Mouse (Mus musculus) hindbrain, embryonic 11.5 days (tissue): ENCODE data around the gene Defb36. TPM values are rescaled to one million over a fixed set of nuclear protein-coding genes. Genes with fewer than 3 reads are reported as not detected.

Experiments used
- ATAC-seq: fragments of 200-750 bp; cut with Nextera tagmentation; 2 replicates; pipeline ENCODE4 v1.8.0; 2017; ENCODE audit warnings: mild to moderate bottlenecking, moderate TSS enrichment, moderate library complexity; ENCODE audit not compliant: low FRiP score
- DNase-seq: peaks from one replicate; pipeline ENCODE4 v3.0.0-alpha.2; 2015; ENCODE audit warnings: low spot score
- H3K27ac ChIP-seq: fragments of 300-500 bp; sonication (generic); 2 replicates; pipeline ENCODE4 v1.5.1; 2014; ENCODE audit warnings: mild to moderate bottlenecking, low read depth, low read length
- H3K27me3 ChIP-seq: fragments of 300-500 bp; sonication (generic); 2 replicates; pipeline ENCODE4 v1.6.1; 2014; ENCODE audit warnings: mild to moderate bottlenecking, low read length, moderate library complexity, mixed read lengths; ENCODE audit not compliant: control insufficient read depth, insufficient read depth
- H3K36me3 ChIP-seq: fragments of 300-500 bp; sonication (generic); 2 replicates; pipeline ENCODE4 v1.6.1; 2014; ENCODE audit warnings: mild to moderate bottlenecking, low read length, moderate library complexity, mixed read lengths; ENCODE audit not compliant: control insufficient read depth, insufficient read depth
- H3K4me1 ChIP-seq: fragments of 300-500 bp; sonication (generic); replicated peaks from 2 replicates; pipeline ENCODE4 v1.6.1; 2014; ENCODE audit warnings: low read length, mixed read lengths; ENCODE audit not compliant: control insufficient read depth, insufficient read depth
- H3K4me2 ChIP-seq: fragments of 300-500 bp; sonication (generic); replicated peaks from 2 replicates; pipeline ENCODE4 v1.6.1; 2014; ENCODE audit warnings: mild to moderate bottlenecking, low read depth, low read length
- H3K4me3 ChIP-seq: fragments of 300-500 bp; sonication (generic); 2 replicates; pipeline ENCODE4 v1.5.1; 2014; ENCODE audit warnings: low read depth, low read length
- H3K9ac ChIP-seq: fragments of 300-500 bp; sonication (generic); 2 replicates; pipeline ENCODE4 v1.6.1; 2014; ENCODE audit warnings: low read depth, low read length
- H3K9me3 ChIP-seq: fragments of 300-500 bp; sonication (generic); 2 replicates; pipeline ENCODE4 v1.6.1; 2016; ENCODE audit warnings: low read length; ENCODE audit not compliant: control insufficient read depth
- WGBS: fragments of 180-500 bp; shearing (Covaris S2); extraction: QIAGEN DNeasy Blood & Tissue Kit; methylation state at CpG from one replicate; pipeline ENCODE4 v1.1.7; 2014; 5-methylcytosine and 5-hydroxymethylcytosine counted together
- polyA plus RNA-seq: library from polyadenylated mRNA; unstranded; fragments of >200 nt; fragmentation: Nextera tagmentation; extraction: Ambion mirVana; gene quantifications from 2 replicates; pipeline ENCODE4 v1.2.1, GENCODE M21; 2014

Gene Defb36
- polyA plus RNA-seq, 1 experiment from 2014 or later, result not detected

GRCm38 (mm10) chr2:152626774-152627591 is 22.9 kb downstream of the Defb36 start, which contains the start of gene Rem1:
Gene Rem1, plus strand, starts transcription at chr2:152626951.
- WGBS, result under 1% methylated on average over 57 of the region's 59 CpGs
- Histone ChIP-seq H3K4me2 (peak within 1 kb of the TSS; percentile 55), H3K9ac (no peak within 1 kb of the TSS; the same call in 1 of the 2 replicates), H3K27ac (no peak within 1 kb of the TSS), H3K36me3 (no peaks in the 10 kb centered on the region), H3K9me3 (no peaks in the 10 kb centered on the region), H3K4me1 (peaks cover 7% of the 10 kb centered on the region; the same call in 1 of the 2 replicates), H3K27me3 (peaks cover 32% of the 10 kb centered on the region), H3K4me3 (peak within 1 kb of the TSS; percentile 27)
- DNase-seq (peak; percentile 54), ATAC-seq (no peak)

GRCm38 (mm10) chr2:152628066-152628465 is 23.9 kb downstream of the Defb36 start:
- Histone ChIP-seq H3K9me3 (no peaks in the 10 kb centered on the region), H3K9ac (no peak overlapping the region), H3K36me3 (no peaks in the 10 kb centered on the region), H3K4me2 (no peak overlapping the region), H3K27me3 (peaks cover 32% of the 10 kb centered on the region), H3K27ac (no peak overlapping the region), H3K4me3 (no peak overlapping the region), H3K4me1 (peaks cover 7% of the 10 kb centered on the region; the same call in 1 of the 2 replicates)
- no peak for ATAC-seq
- 37% methylated on average over 17 of the region's 17 CpGs for WGBS
- DNase-seq, result no peak

GRCm38 (mm10) chr2:152629239-152629638 is 25.1 kb downstream of the Defb36 start:
- no peaks in the 10 kb centered on the region for H3K36me3 ChIP-seq
- H3K9me3 ChIP-seq, result no peaks in the 10 kb centered on the region
- H3K27ac ChIP-seq, result no peak overlapping the region
- H3K27me3 ChIP-seq, result peaks cover 32% of the 10 kb centered on the region
- no peak overlapping the region for H3K4me3 ChIP-seq
- 88% methylated on average over 3 of the region's 3 CpGs for WGBS
- no peak overlapping the region for H3K9ac ChIP-seq
- ATAC-seq (no peak), DNase-seq (no peak)
- no peak overlapping the region for H3K4me2 ChIP-seq
- H3K4me1 ChIP-seq, result peaks cover 7% of the 10 kb centered on the region; the same call in 1 of the 2 replicates

GRCm38 (mm10) chr2:152629904-152630303 is 25.8 kb downstream of the Defb36 start:
- H3K27me3 ChIP-seq, result peaks cover 32% of the 10 kb centered on the region
- H3K9ac ChIP-seq, result no peak overlapping the region
- H3K4me2 ChIP-seq, result no peak overlapping the region
- ATAC-seq, result no peak
- 85% methylated on average over 6 of the region's 6 CpGs for WGBS
- peaks cover 7% of the 10 kb centered on the region; the same call in 1 of the 2 replicates for H3K4me1 ChIP-seq
- DNase-seq, result no peak
- no peaks in the 10 kb centered on the region for H3K36me3 ChIP-seq
- H3K27ac ChIP-seq, result no peak overlapping the region
- no peaks in the 10 kb centered on the region for H3K9me3 ChIP-seq
- H3K4me3 ChIP-seq, result no peak overlapping the region

- ATAC-seq (no peak), DNase-seq (no peak)
- no peaks in the 10 kb centered on the region for H3K36me3 ChIP-seq
- H3K4me3 ChIP-seq, result no peak overlapping the region
- H3K27me3 ChIP-seq, result peaks cover 9% of the 10 kb centered on the region
- H3K4me1 ChIP-seq, result no peaks in the 10 kb centered on the region
- WGBS, result 39% methylated on average over 17 of the region's 17 CpGs
- H3K4me2 ChIP-seq, result no peak overlapping the region
- H3K9ac ChIP-seq, result no peak overlapping the region
- no peaks in the 10 kb centered on the region for H3K9me3 ChIP-seq
- no peak overlapping the region for H3K27ac ChIP-seq
Measured at GRCm38 (mm10) chr2:152633334-152633733, 29.2 kb downstream of the Defb36 start.

- H3K27me3 ChIP-seq, result 0 out of 2 replicates have a peak, but pooled peaks cover 2% of the 10 kb centered on the region
- no peaks in the 10 kb centered on the region for H3K9me3 ChIP-seq
- DNase-seq (no peak), ATAC-seq (no peak)
- no peaks in the 10 kb centered on the region for H3K36me3 ChIP-seq
- no peak overlapping the region for H3K27ac ChIP-seq
- no peak overlapping the region for H3K4me2 ChIP-seq
- no peaks in the 10 kb centered on the region for H3K4me1 ChIP-seq
- WGBS, result 76% methylated on average over 29 of the region's 29 CpGs
- H3K9ac ChIP-seq, result no peak overlapping the region
- no peak overlapping the region for H3K4me3 ChIP-seq
Measured at GRCm38 (mm10) chr2:152634311-152634710, 30.2 kb downstream of the Defb36 start.

- peaks cover 2% of the 10 kb centered on the region; the same call in 1 of the 2 replicates for H3K4me1 ChIP-seq
- DNase-seq (no peak), ATAC-seq (no peak)
- no peaks in the 10 kb centered on the region for H3K36me3 ChIP-seq
- H3K4me2 ChIP-seq, result no peak overlapping the region
- no peak overlapping the region for H3K27ac ChIP-seq
- WGBS, result 73% methylated on average over 23 of the region's 23 CpGs
- H3K9ac ChIP-seq, result no peak overlapping the region
- no peaks in the 10 kb centered on the region for H3K9me3 ChIP-seq
- H3K4me3 ChIP-seq, result no peak overlapping the region
- no peaks in the 10 kb centered on the region for H3K27me3 ChIP-seq
Measured at GRCm38 (mm10) chr2:152636246-152637005, 32.3 kb downstream of the Defb36 start.

GRCm38 (mm10) chr2:152637006-152637322 is 32.8 kb downstream of the Defb36 start:
- H3K36me3 ChIP-seq, result no peaks in the 10 kb centered on the region
- peaks cover 2% of the 10 kb centered on the region; the same call in 1 of the 2 replicates for H3K4me1 ChIP-seq
- no peak overlapping the region for H3K27ac ChIP-seq
- no peak for ATAC-seq
- no peak overlapping the region for H3K4me3 ChIP-seq
- no peak overlapping the region for H3K9ac ChIP-seq
- H3K9me3 ChIP-seq, result no peaks in the 10 kb centered on the region
- DNase-seq, result no peak
- WGBS, result 84% methylated on average over 6 of the region's 6 CpGs
- no peaks in the 10 kb centered on the region for H3K27me3 ChIP-seq
- no peak overlapping the region for H3K4me2 ChIP-seq
